Mouse (Mus musculus): Measurements from ENCODE around the gene Agap3. TPM values are rescaled to one million over a fixed set of nuclear protein-coding genes. Genes with fewer than 3 reads are reported as not detected.

The Agap3 gene
- polyA plus RNA-seq, 1 experiment from 2014 or later, result 30.6 TPM

DNA sequence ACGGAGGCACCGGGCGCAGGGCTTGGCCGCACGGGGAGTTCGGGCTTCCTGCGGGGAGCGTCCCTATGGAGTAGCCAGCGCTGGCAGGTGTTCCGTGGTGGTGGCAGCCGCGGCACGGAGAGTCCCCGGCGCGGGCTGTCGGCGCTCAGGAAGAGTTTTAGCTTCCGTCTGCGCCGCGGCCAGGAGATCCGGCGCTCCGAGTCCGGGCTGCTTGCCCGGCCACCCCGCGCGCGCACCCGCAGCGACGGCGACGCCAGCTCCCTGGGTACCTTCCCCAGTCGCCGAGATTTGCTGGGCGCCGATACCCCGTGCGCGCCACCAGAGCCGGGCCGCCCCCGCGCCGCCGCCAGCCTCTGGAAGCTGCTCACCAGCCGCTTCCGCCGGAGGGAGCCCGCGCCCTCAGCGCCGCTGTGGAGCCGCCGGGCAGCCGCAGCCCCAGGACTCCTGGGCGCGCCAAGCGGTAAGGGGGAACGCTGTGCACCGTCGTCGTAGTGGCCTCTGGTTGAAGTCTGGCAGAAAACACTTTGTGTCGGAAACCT is 22.8 kb downstream of the Agap3 start:
- WGBS, result 6% methylated on average over 67 of the region's 67 CpGs
- Histone ChIP-seq H3K4me2 (peak overlapping the region; percentile 77), H3K4me3 (ENCODE audit: low read depth, low read length) (peak overlapping the region; percentile 49), H3K27me3 (replicated peaks; ENCODE audit: control insufficient read depth, insufficient read depth, low read length) (peaks cover 30% of the 10 kb centered on the region), H3K9me3 (ENCODE audit: control insufficient read depth, low read length) (no peaks in the 10 kb centered on the region), H3K36me3 (ENCODE audit: control insufficient read depth, insufficient read depth, low read length) (peaks cover 22% of the 10 kb centered on the region), H3K27ac (ENCODE audit: low read depth, low read length) (no peak overlapping the region), H3K9ac (ENCODE audit: low read depth, low read length) (peak overlapping the region; percentile 43; the same call in 1 of the 2 replicates), H3K4me1 (replicated peaks; ENCODE audit: control insufficient read depth, insufficient read depth, low read length) (peaks cover 26% of the 10 kb centered on the region)
- ATAC-seq (replicated peaks; ENCODE audit: low FRiP score) (no peak), DNase-seq (ENCODE audit: low spot score) (peak; percentile 58)

DNA sequence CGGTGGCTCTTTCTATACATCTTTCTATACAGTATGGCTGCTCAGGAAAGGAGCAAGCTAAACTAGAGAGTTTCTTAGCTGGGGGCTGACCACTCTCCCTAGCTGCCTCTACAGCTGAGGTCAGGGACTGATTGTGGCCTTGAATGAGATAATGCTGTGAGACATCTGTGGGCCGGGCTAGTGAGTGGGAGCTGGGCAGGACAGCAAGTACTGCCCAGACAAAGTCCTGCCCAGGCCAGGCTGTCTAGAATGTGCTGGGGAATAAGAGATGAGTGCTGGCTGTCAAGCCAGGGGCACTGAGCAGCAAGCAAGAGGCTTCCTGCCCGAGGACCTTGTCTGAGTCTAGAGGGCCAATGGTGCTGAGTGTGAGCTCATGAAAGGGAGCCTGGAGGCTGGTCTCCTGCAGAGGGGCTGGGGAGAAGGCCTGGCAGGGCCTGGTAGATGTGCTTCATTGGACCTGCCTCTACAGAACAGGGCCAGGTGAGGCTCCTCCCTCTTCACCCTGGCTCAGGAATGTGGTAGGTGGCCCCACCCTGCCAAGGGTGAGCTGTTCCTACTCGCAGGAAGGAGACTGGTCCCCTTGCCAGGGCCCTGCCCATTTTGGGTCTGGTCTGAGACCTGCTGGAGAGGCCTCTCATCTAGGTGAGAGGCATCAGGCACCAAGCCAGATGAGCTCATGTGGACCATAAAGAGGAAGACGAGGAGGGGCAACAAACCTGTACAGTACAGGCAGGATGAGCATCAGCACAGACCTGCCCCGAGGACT is 23.7 kb downstream of the Agap3 start:
- 75% methylated on average over 6 of the region's 6 CpGs for WGBS
- peaks cover 28% of the 10 kb centered on the region for H3K4me1 ChIP-seq (replicated peaks; ENCODE audit: control insufficient read depth, insufficient read depth, low read length)
- no peak for ATAC-seq (replicated peaks; ENCODE audit: low FRiP score)
- peak overlapping the region; percentile 77 for H3K4me2 ChIP-seq
- H3K27me3 ChIP-seq (replicated peaks; ENCODE audit: control insufficient read depth, insufficient read depth, low read length), result peaks cover 30% of the 10 kb centered on the region
- H3K36me3 ChIP-seq (ENCODE audit: control insufficient read depth, insufficient read depth, low read length), result peaks cover 28% of the 10 kb centered on the region
- no peaks in the 10 kb centered on the region for H3K9me3 ChIP-seq (ENCODE audit: control insufficient read depth, low read length)
- no peak overlapping the region for H3K9ac ChIP-seq (ENCODE audit: low read depth, low read length)
- DNase-seq (ENCODE audit: low spot score), result no peak
- no peak overlapping the region for H3K4me3 ChIP-seq (ENCODE audit: low read depth, low read length)
- no peak overlapping the region for H3K27ac ChIP-seq (ENCODE audit: low read depth, low read length)

GRCm38 (mm10) chr5:24477909-24478308 is 25.9 kb downstream of the Agap3 start:
- peaks cover 28% of the 10 kb centered on the region for H3K4me1 ChIP-seq (replicated peaks; ENCODE audit: control insufficient read depth, insufficient read depth, low read length)

DNA sequence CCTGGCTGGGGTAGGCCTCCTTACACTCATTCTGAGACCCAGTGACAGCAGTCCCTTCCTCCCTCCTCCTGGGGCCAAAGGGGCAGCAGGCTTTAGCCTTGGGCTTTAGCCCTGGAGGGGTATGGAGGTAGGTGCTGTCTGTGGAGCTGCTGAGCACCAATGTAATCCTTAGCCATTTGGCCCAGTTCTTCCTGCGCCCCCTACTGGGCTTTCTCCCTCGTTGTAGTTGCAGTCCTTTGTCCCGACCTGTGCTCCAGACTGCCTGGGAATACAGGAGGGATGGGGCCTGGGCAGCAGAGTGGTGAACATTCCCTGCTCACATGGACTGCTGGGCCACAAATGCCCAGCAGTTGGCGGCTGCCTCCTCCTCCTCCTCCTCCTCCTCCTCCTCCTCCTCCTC is 29.7 kb downstream of the Agap3 start:
- Histone ChIP-seq H3K9ac (ENCODE audit: low read depth, low read length) (no peak overlapping the region), H3K4me3 (ENCODE audit: low read depth, low read length) (no peak overlapping the region), H3K4me2 (no peak overlapping the region), H3K9me3 (ENCODE audit: control insufficient read depth, low read length) (no peaks in the 10 kb centered on the region), H3K27me3 (replicated peaks; ENCODE audit: control insufficient read depth, insufficient read depth, low read length) (no peaks in the 10 kb centered on the region), H3K4me1 (replicated peaks; ENCODE audit: control insufficient read depth, insufficient read depth, low read length) (peaks cover 19% of the 10 kb centered on the region), H3K36me3 (ENCODE audit: control insufficient read depth, insufficient read depth, low read length) (peaks cover 31% of the 10 kb centered on the region), H3K27ac (ENCODE audit: low read depth, low read length) (no peak overlapping the region)
- WGBS, result 12% methylated on average over 4 of the region's 4 CpGs
- ATAC-seq (replicated peaks; ENCODE audit: low FRiP score) (peak; percentile 37), DNase-seq (ENCODE audit: low spot score) (no peak)

More at GRCm38 (mm10) chr5:24477909-24478308, 25.9 kb downstream of the Agap3 start:
- DNase-seq (ENCODE audit: low spot score) (no peak), ATAC-seq (replicated peaks; ENCODE audit: low FRiP score) (no peak)
- Histone ChIP-seq H3K27me3 (replicated peaks; ENCODE audit: control insufficient read depth, insufficient read depth, low read length) (peaks cover 21% of the 10 kb centered on the region), H3K36me3 (ENCODE audit: control insufficient read depth, insufficient read depth, low read length) (peaks cover 29% of the 10 kb centered on the region), H3K9me3 (ENCODE audit: control insufficient read depth, low read length) (no peaks in the 10 kb centered on the region), H3K27ac (ENCODE audit: low read depth, low read length) (no peak overlapping the region), H3K4me3 (ENCODE audit: low read depth, low read length) (no peak overlapping the region), H3K4me2 (no peak overlapping the region), H3K9ac (ENCODE audit: low read depth, low read length) (no peak overlapping the region)
- WGBS, result 90% methylated on average over 9 of the region's 9 CpGs

- peaks cover 30% of the 10 kb centered on the region for H3K36me3 ChIP-seq (ENCODE audit: control insufficient read depth, insufficient read depth, low read length)
- H3K4me1 ChIP-seq (replicated peaks; ENCODE audit: control insufficient read depth, insufficient read depth, low read length), result peaks cover 19% of the 10 kb centered on the region
- no peak overlapping the region for H3K9ac ChIP-seq (ENCODE audit: low read depth, low read length)
- H3K4me3 ChIP-seq (ENCODE audit: low read depth, low read length), result no peak overlapping the region; the same call in 1 of the 2 replicates
- 58% methylated on average over 41 of the region's 41 CpGs for WGBS
- DNase-seq (ENCODE audit: low spot score) (no peak), ATAC-seq (replicated peaks; ENCODE audit: low FRiP score) (peak; percentile 57)
- peak overlapping the region; percentile 43 for H3K4me2 ChIP-seq
- peak overlapping the region; percentile 78 for H3K27ac ChIP-seq (ENCODE audit: low read depth, low read length)
- H3K27me3 ChIP-seq (replicated peaks; ENCODE audit: control insufficient read depth, insufficient read depth, low read length), result no peaks in the 10 kb centered on the region
- H3K9me3 ChIP-seq (ENCODE audit: control insufficient read depth, low read length), result no peaks in the 10 kb centered on the region
These were observed 30.5 kb downstream of the Agap3 start for GRCm38 (mm10) chr5:24482247-24483079.

- no peaks in the 10 kb centered on the region for H3K9me3 ChIP-seq (ENCODE audit: control insufficient read depth, low read length)
- peak; percentile 13; the same call in 1 of the 2 replicates for ATAC-seq (replicated peaks; ENCODE audit: low FRiP score)
- H3K4me2 ChIP-seq, result peak overlapping the region; percentile 43
- peaks cover 19% of the 10 kb centered on the region for H3K4me1 ChIP-seq (replicated peaks; ENCODE audit: control insufficient read depth, insufficient read depth, low read length)
- H3K36me3 ChIP-seq (ENCODE audit: control insufficient read depth, insufficient read depth, low read length), result peaks cover 27% of the 10 kb centered on the region
- H3K27ac ChIP-seq (ENCODE audit: low read depth, low read length), result peak overlapping the region; percentile 78
- H3K4me3 ChIP-seq (ENCODE audit: low read depth, low read length), result no peak overlapping the region
- 36% methylated on average over 11 of the region's 11 CpGs for WGBS
- H3K27me3 ChIP-seq (replicated peaks; ENCODE audit: control insufficient read depth, insufficient read depth, low read length), result no peaks in the 10 kb centered on the region
- H3K9ac ChIP-seq (ENCODE audit: low read depth, low read length), result 0 out of 2 replicates have a peak overlapping the region, but pooled peaks have one; percentile 5
- DNase-seq (ENCODE audit: low spot score), result no peak
These were observed 31.3 kb downstream of the Agap3 start for GRCm38 (mm10) chr5:24483326-24483725.

GRCm38 (mm10) chr5:24484963-24485362 is 33.0 kb downstream of the Agap3 start:
- H3K4me1 ChIP-seq (replicated peaks; ENCODE audit: control insufficient read depth, insufficient read depth, low read length), result peaks cover 19% of the 10 kb centered on the region
- H3K4me2 ChIP-seq, result peak overlapping the region; percentile 51
- WGBS, result 63% methylated on average over 22 of the region's 22 CpGs
- no peak for ATAC-seq (replicated peaks; ENCODE audit: low FRiP score)
- H3K9me3 ChIP-seq (ENCODE audit: control insufficient read depth, low read length), result no peaks in the 10 kb centered on the region
- no peak overlapping the region for H3K27ac ChIP-seq (ENCODE audit: low read depth, low read length)
- H3K9ac ChIP-seq (ENCODE audit: low read depth, low read length), result no peak overlapping the region
- 0 out of 2 replicates have a peak overlapping the region, but pooled peaks have one; percentile 2 for H3K4me3 ChIP-seq (ENCODE audit: low read depth, low read length)
- H3K27me3 ChIP-seq (replicated peaks; ENCODE audit: control insufficient read depth, insufficient read depth, low read length), result no peaks in the 10 kb centered on the region
- H3K36me3 ChIP-seq (ENCODE audit: control insufficient read depth, insufficient read depth, low read length), result peaks cover 25% of the 10 kb centered on the region
- DNase-seq (ENCODE audit: low spot score), result no peak

- WGBS, result 10% methylated on average over 8 of the region's 8 CpGs
- Histone ChIP-seq H3K36me3 (ENCODE audit: control insufficient read depth, insufficient read depth, low read length) (peaks cover 26% of the 10 kb centered on the region), H3K4me1 (replicated peaks; ENCODE audit: control insufficient read depth, insufficient read depth, low read length) (peaks cover 17% of the 10 kb centered on the region), H3K27ac (ENCODE audit: low read depth, low read length) (no peak overlapping the region), H3K9ac (ENCODE audit: low read depth, low read length) (no peak overlapping the region), H3K9me3 (ENCODE audit: control insufficient read depth, low read length) (no peaks in the 10 kb centered on the region), H3K4me3 (ENCODE audit: low read depth, low read length) (no peak overlapping the region), H3K4me2 (no peak overlapping the region), H3K27me3 (replicated peaks; ENCODE audit: control insufficient read depth, insufficient read depth, low read length) (no peaks in the 10 kb centered on the region)
- ATAC-seq (replicated peaks; ENCODE audit: low FRiP score) (no peak), DNase-seq (ENCODE audit: low spot score) (peak; percentile 84)
These were observed 34.1 kb downstream of the Agap3 start for GRCm38 (mm10) chr5:24486097-24486496.
